Comparison of ENCODE assay signal across 7 mouse cellular contexts in genomic region chr16:90407541-90408289, GRCm38 (mm10). TPM values are rescaled to one million over a fixed set of nuclear protein-coding genes. Genes with fewer than 3 reads are reported as not detected.
DNase-seq lines count a peak whose midpoint lies in the region; ATAC-seq and TF ChIP-seq lines count a peak whose summit lies in the region.

No protein-coding gene starts in this region.

- H3K4me1 ChIP-seq in lung, postnatal 0 days (ENCODE audit: insufficient read depth, low read depth, low read length) = peaks cover 3% of the 10 kb centered on the region; the same call in 1 of the 2 replicates
- H3K4me1 ChIP-seq in forebrain, embryonic 13.5 days = peaks cover 47% of the 10 kb centered on the region
- H3K4me1 ChIP-seq in limb, embryonic 14.5 days (ENCODE audit: control insufficient read depth, insufficient read depth, low read length) = peaks cover 26% of the 10 kb centered on the region

- H3K9ac ChIP-seq in lung, postnatal 0 days (replicated peaks; ENCODE audit: low read depth) = no peak overlapping the region
- H3K9ac ChIP-seq in forebrain, embryonic 13.5 days = peak overlapping the region; percentile 6; the same call in 1 of the 2 replicates
- no peak overlapping the region for H3K9ac ChIP-seq in limb, embryonic 14.5 days (ENCODE audit: low read depth, low read length, severe bottlenecking)

- no peak for TF ChIP-seq CTCF in lung, postnatal 0 days (IDR thresholded peaks at IDR 0.05)
- TF ChIP-seq CTCF in gastrocnemius, adult 2 months (IDR thresholded peaks at IDR 0.05) = no peak

- H3K27me3 ChIP-seq in lung, postnatal 0 days (replicated peaks; ENCODE audit: insufficient read depth, low read length) = no peaks in the 10 kb centered on the region
- no peaks in the 10 kb centered on the region for H3K27me3 ChIP-seq in forebrain, embryonic 13.5 days
- H3K27me3 ChIP-seq in limb, embryonic 14.5 days (ENCODE audit: control insufficient read depth, insufficient read depth, low read length) = no peaks in the 10 kb centered on the region

- H3K36me3 ChIP-seq in lung, postnatal 0 days (ENCODE audit: insufficient read depth, low read length) = no peaks in the 10 kb centered on the region
- peaks cover 8% of the 10 kb centered on the region for H3K36me3 ChIP-seq in forebrain, embryonic 13.5 days (ENCODE audit: poor library complexity, severe bottlenecking)
- peaks cover 10% of the 10 kb centered on the region; the same call in 1 of the 2 replicates for H3K36me3 ChIP-seq in limb, embryonic 14.5 days (ENCODE audit: control insufficient read depth, insufficient read depth, low read length)

- WGBS in lung, postnatal 0 days = 33% methylated on average over 12 of the region's 12 CpGs
- WGBS in forebrain, embryonic 13.5 days = 29% methylated on average over 12 of the region's 12 CpGs
- WGBS in limb, embryonic 14.5 days = 47% methylated on average over 12 of the region's 12 CpGs

- no peak overlapping the region for H3K4me3 ChIP-seq in lung, postnatal 0 days (ENCODE audit: low read depth, low read length)
- no peak overlapping the region for H3K4me3 ChIP-seq in forebrain, embryonic 13.5 days
- no peak overlapping the region for H3K4me3 ChIP-seq in limb, embryonic 14.5 days (replicated peaks; ENCODE audit: low read length)
- no peak overlapping the region for H3K4me3 ChIP-seq in gastrocnemius, adult 2 months

- 0 out of 2 replicates have a peak, but pooled peaks have one; percentile 25 for ATAC-seq in lung, postnatal 0 days
- ATAC-seq in forebrain, embryonic 13.5 days = 0 out of 2 replicates have a peak, but pooled peaks have one; percentile 30
- 0 out of 2 replicates have a peak, but pooled peaks have one; percentile 14 for ATAC-seq in limb, embryonic 14.5 days (ENCODE audit: low FRiP score, low read depth)

- intact Hi-C loops in gastrocnemius, adult 2 months (cut with DNase I) = no loop called here

- no peaks in the 10 kb centered on the region for H3K9me3 ChIP-seq in lung, postnatal 0 days (ENCODE audit: low read length)
- no peaks in the 10 kb centered on the region for H3K9me3 ChIP-seq in forebrain, embryonic 13.5 days (replicated peaks)
- no peaks in the 10 kb centered on the region for H3K9me3 ChIP-seq in limb, embryonic 14.5 days (ENCODE audit: control insufficient read depth, low read length)

- no peak for DNase-seq in lung, postnatal 0 days (ENCODE audit: low spot score)
- no peak for DNase-seq in lung, postnatal 36 days
- no peak for DNase-seq in limb, embryonic 14.5 days (ENCODE audit: low spot score)
- DNase-seq in gastrocnemius, adult 2 months = no peak
- no peak for DNase-seq in ovary, postnatal 14 days (ENCODE audit: low spot score)
- no peak for DNase-seq in adrenal gland, adult 18-20 months (ENCODE audit: low spot score in 2 of 2)

- H3K27ac ChIP-seq in lung, postnatal 0 days (ENCODE audit: low read length) = no peak overlapping the region
- peak overlapping the region; percentile 71 for H3K27ac ChIP-seq in forebrain, embryonic 13.5 days
- H3K27ac ChIP-seq in limb, embryonic 14.5 days (replicated peaks; ENCODE audit: low read depth, low read length) = no peak overlapping the region
- H3K27ac ChIP-seq in gastrocnemius, adult 2 months = no peak overlapping the region

- H3K4me2 ChIP-seq in lung, postnatal 0 days (replicated peaks; ENCODE audit: low read depth, low read length) = no peak overlapping the region
- peak overlapping the region; percentile 6; the same call in 1 of the 2 replicates for H3K4me2 ChIP-seq in forebrain, embryonic 13.5 days
- H3K4me2 ChIP-seq in limb, embryonic 14.5 days (replicated peaks; ENCODE audit: low read depth, low read length, severe bottlenecking) = no peak overlapping the region

- TF ChIP-seq EP300 in lung, postnatal 0 days (IDR thresholded peaks at IDR 0.05) = no peak

- TF ChIP-seq POLR2A in limb, embryonic 14.5 days (IDR thresholded peaks at IDR 0.05; ENCODE audit: borderline replicate concordance, extremely low read depth, insufficient read depth, insufficient read length) = no peak

RNA-seq across cellular contexts. Expression of gene Hunk, which starts 21.9 kb away (rescaled TPM):
- polyA plus RNA-seq in lung, postnatal 0 days (2015; fragmentation: Nextera tagmentation; extraction: Ambion mirVana) = 6.4 and 7.4 TPM in 2 replicates
- 10.3 and 11.1 TPM in 2 replicates for polyA plus RNA-seq in forebrain, embryonic 13.5 days (2015; fragmentation: Nextera tagmentation; extraction: Ambion mirVana)
- 19.9 and 21.8 TPM in 2 replicates for polyA plus RNA-seq in limb, embryonic 14.5 days (2012; rRNA removed)
- polyA plus RNA-seq in limb, embryonic 14.5 days (2014; fragmentation: Nextera tagmentation; extraction: Ambion mirVana) = 14.1 and 18.7 TPM in 2 replicates
- total RNA-seq in gastrocnemius, adult 2 months (2021) = under 1 TPM; 0.46 to 0.53 TPM
- 1 to 10 TPM; 2.8 to 3.7 TPM for total RNA-seq in adrenal gland, adult 18-20 months (2021)
